Mouse (Mus musculus): ENCODE results near the gene Ube2q1.

- TF ChIP-seq CTCF (IDR thresholded peaks at IDR 0.05; ENCODE audit: extremely low read depth, insufficient read depth, insufficient read length, insufficient replicate concordance) (no peak), POLR2A (IDR thresholded peaks at IDR 0.05; ENCODE audit: low read depth, low read length) (no peak)
Measured at GRCm38 (mm10) chr3:89799476-89799875, 26.1 kb downstream of the Ube2q1 start.
